Mouse (Mus musculus): ENCODE results near the gene Fam122c.

DNA sequence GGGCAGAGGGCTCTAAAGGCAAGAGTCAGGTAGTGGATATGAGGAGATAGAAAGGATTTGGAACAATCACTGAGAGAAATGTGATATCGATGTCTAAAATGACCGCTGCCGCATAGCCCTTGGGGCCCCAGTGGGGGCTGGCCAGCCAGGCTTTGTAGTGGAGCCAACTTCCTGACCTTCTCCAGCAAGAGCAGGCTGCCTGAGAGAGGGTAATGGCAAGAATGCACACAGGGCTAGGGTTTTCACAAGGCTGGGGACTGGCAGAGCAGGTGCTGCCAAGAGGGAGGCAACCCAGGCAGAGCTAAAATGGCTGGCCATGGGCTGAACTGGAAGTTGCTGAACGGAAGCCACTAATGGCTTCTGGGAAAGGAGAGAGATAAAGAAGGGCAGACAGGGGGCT lies 47.9 kb downstream of the Fam122c start:
- no peak for TF ChIP-seq CTCF (IDR thresholded peaks at IDR 0.05; ENCODE audit: borderline replicate concordance, insufficient read depth, low read length)
- no peak for TF ChIP-seq POLR2A (IDR thresholded peaks at IDR 0.05; ENCODE audit: low read depth, low read length)
